Mouse (Mus musculus) right cerebral cortex, postnatal 4 days (tissue): ENCODE measurements around the gene Rcsd1.
A peak's percentile ranks its signal among the peaks of the same experiment; 100 is the strongest.

Experiments
- DNase-seq: peaks from one replicate; pipeline ENCODE4 v3.0.0-alpha.2; 2022

The Rcsd1 gene

DNA sequence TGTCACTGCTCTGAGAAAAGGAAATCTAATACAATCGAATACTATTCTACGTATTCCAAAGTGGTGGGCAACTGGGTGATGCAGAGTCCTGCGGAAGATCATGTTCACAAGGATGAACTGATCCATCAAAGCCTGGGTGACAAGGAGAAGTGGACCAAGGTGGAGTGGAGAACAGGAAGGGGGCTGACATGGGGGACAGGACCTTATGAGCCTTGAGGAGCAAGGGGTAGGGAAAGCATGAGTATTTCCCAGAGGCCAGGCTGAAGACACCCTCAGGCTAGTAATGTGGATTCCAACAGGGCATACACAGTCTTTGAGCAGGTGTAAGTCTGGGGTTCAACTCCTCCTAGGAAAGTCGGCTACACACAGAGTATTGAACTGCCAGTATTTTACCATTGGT is 6.9 kb upstream of the Rcsd1 start:
- no peak for DNase-seq

DNA sequence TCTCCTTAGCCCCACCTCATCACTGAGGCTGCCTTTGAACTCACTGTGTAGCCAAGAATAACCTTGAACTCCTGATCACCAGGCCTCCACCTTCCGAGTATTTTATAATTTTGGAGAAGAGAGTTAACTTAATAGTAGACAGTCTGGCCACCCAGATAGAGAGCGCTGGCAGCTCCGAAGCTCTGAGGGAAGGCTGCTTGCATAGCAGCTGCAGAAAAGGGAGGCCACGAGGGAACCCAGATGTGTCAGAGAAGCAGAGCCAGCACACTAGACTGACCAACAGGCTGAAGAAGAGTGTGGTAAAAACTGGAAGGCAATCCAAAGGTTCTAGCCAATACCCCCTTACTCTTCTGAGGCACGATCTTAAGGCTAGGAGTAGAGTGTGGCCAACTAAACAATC is 4.2 kb upstream of the Rcsd1 start:
- no peak for DNase-seq

DNA sequence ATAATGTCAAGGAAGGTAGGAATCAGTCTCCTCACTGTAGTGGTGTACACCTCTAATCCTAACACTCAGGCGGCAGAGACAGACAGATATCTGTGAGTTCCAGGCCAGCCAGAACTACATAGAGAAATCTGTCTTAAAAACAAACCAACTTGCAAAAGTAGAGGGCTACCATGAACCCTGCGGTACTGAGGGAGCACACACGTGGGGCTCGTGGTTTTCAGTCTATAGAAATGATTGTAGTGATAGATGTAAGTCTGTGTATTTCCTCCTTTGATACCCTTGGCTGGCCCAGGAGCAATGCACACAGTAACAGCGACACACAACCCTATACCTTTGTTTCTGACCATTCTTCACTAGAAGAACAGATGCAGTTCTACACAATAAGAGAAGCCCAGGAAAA is 2.4 kb upstream of the Rcsd1 start:
- DNase-seq: no peak

- no peak for DNase-seq
These were observed 724 bp downstream of the Rcsd1 start for GRCm38 (mm10) chr1:165708686-165709380.

DNA sequence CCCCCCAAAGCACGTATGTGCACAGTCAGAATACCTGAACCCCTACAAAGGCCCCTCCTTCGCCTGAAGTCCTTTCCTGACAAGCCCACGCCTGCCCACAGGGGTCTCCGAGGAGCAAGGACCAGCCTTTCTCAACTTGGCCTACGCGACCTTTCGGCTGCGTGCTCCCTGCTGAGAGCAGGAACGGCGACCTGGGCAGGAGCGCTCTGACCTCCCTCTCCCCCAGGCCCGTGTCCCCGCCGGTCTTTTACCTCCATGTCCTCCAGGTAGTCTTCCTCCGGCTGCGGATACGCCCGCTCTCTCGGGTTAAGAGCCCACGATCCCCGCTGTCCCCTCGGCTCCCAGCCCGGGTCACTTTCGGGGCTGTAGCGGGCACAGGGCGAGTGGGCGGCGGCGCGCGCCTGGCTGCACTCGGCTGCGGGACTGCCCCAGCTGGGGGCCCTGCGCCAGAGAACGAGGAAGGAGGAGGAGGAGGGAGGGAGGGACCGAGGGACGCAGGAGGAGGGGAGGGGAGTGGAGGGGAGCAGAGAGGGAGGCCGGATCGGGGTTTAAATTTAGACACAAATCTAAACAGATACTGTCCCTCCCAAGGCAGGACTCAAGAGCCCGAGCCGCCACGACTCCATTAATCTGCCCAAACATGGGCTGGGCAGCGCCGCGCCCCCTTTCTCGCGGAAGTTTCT is 1.8 kb downstream of the Rcsd1 start:
- DNase-seq: peak; percentile 21

DNA sequence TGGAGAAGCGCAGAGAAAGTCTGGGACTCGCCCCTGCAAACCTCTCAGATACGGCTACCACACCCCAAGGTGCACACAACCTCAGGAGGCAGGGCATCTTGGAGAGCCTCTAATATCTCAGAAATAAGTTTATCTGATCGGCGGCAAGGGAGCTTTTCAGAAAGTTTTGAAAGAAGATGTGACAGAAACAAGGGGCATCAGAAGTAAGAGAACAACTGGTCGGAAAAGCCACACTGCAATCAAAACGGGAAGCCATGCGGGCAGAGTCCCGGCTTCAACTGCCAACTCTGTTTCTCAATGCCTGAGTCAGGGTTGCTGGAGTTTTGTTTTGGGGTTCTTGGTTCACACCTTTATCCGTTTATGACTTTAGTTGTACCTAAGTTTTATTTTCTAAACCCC is 2.3 kb downstream of the Rcsd1 start:
- DNase-seq: no peak

GRCm38 (mm10) chr1:165706492-165706891 is 3.1 kb downstream of the Rcsd1 start:
- no peak for DNase-seq

- DNase-seq: no peak
These were observed 3.6 kb downstream of the Rcsd1 start for GRCm38 (mm10) chr1:165705868-165706348.

- no peak for DNase-seq
These were observed 4.2 kb downstream of the Rcsd1 start for GRCm38 (mm10) chr1:165705368-165705767.

GRCm38 (mm10) chr1:165704841-165705240 is 4.7 kb downstream of the Rcsd1 start:
- no peak for DNase-seq

DNA sequence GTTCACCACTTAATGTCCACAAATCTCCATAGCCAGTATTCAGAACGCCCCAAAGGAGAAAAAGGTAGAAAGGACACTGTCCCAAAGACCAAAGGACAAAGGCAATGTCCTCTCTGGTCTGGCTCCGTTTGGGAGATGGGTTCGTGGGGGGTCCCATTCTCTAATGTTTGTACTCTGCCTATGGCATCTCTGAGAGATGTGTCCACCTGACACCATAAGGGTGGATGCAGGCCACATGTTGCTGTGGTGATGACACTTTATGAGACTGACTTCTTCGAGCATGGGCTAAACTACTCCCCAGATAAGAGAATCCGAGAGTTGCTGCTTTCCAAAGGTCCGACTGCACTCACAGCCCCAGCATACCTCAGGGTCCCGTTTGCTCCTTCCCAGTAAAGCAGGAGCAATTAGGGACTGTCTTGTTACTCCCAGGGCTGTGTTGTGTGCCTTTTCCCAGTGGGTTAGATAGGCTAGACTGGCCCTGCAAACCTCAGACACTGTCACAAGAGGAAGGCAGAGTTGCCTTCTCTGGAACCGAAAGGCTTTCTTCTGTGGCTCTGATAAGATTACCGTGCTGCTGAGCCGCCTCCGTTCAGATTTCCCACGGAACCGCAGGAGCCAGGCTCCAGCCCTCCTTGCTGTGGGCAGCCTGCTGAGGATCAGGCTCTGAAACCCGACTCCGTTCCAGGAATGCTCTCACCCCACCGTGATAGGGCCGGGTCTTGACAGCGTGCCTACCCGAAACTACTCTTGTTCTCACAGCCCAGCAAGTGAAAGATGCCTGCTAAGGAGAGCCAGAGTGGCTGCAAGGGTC is 7.1 kb downstream of the Rcsd1 start:
- peak; percentile 16 for DNase-seq

DNA sequence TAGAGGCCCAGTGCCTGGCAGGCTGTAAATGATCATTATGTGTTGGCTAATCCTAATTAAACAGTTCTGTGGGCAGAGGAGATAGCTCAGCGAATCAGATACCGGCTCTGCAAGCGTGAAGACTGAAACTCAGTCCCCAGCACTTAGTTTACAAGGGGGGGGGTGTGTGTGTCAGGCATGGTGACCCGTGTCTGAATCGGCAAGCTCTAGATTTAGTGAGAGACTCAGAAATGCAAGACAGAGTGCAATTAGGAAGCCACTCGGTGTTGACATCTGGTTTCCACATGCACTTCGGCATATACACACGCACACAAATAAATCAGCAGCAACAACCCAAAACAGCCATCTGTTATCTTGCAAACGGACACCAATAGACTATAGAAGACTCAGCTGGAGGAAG is 8.0 kb downstream of the Rcsd1 start:
- DNase-seq: no peak

DNA sequence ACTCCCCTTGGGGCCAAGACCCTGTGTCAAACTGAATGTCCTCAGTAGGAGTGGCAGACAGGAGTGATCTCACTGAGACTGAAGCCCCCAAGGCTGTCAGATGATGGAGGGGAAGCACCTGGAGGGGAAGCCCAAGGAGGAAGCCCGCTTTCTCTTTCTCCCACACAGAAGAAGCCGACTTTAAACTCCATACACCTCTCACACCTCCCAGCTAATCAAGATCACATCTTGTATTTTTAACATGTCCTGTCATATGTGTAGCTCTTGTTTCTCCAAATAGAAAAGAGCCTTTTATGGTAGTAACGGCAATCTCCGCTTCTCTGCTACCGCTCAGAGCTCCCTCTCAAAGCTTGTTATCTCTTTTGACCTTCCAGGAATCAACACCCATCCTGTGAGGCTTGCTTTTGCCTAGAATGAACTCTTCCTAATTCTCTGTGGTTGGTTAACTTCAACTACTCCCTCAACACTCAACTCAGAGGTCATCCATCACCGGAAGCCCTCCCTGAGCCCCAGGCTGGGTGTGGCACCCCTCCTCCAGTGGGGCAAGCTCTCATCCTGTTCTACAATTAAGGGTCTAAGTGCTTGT is 8.5 kb downstream of the Rcsd1 start:
- no peak for DNase-seq

GRCm38 (mm10) chr1:165700376-165700815 is 9.2 kb downstream of the Rcsd1 start:
- no peak for DNase-seq

DNA sequence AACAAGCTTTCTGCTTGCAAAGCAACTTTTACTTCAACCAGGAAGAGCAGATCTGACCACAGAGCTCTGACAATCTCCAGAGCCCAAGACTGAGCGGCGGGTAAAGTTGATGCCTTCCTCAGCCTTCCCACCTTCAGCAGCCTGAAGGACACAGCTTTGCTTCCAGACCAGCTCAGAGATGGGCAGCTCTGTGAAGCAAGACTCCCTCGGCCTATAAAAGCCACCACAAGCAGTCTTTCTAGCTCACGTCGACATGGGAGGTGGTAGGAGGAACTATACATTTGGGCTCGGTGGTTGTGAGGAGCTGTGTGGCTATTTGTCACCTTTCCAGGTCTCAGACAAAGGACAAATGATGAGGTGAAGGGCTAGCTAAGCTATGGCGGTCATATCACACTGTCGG is 11.9 kb downstream of the Rcsd1 start:
- no peak for DNase-seq

DNA sequence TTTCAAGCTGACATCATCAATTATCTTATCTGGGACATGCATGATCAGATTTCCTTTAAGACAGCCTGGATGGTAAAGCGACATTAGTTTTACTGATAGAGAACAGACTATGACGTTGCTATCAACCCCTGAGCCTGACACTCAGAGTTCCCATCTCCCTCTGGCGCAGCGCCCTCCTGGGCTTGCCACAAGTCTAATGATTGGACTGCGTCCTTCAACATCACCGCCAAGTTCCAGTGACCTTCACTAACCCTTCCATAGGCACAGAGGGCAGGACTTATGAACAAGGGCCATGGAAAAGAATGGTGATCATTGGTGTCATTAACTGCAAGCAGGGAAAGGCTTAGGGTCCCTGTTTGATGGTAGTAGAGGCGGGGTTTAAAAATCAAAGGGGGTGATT is 12.7 kb downstream of the Rcsd1 start:
- no peak for DNase-seq

- no peak for DNase-seq
These were observed 13.5 kb downstream of the Rcsd1 start for GRCm38 (mm10) chr1:165696040-165696439.

- DNase-seq: no peak
These were observed 14.1 kb downstream of the Rcsd1 start for GRCm38 (mm10) chr1:165695392-165696014.

DNA sequence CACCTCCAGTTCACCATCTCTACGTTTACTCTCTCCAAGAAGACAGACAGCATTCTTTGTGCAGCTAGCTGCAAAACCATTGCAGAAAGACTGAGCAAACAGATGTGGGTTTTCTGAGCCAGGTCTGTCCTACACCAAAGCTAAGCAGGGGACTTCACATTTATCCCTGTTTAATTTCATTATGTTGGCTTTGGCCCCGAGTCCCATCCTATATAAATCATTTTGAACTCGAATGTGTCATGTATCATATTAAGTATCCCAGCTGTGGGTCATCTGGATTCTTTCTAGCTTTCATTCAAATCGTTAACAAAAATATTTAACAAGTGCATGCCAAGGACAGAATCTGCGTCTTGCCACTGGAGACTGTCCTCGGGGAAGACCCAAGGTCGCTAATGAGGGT is 15.7 kb downstream of the Rcsd1 start:
- no peak for DNase-seq

- no peak for DNase-seq
These were observed 18.0 kb downstream of the Rcsd1 start for GRCm38 (mm10) chr1:165691516-165691915.

DNA sequence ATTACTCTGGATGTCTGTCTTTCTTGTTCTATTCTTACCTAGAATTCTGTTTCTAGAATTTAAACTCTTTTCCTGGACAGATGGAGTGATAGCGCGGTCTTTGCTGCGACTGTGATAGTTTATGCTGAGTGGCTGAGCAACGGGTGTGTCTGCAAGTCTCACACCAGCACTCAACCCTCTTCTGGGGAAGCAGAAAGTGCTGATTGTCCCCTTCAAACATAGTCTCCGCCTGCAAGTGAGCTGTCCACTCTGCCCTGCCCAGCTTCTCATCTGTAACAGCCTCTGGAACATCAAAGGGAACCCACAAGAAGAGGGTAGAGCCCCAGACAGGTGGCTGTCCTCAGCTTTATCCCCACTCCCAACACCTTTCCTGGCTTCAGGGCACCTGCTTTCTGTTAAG is 19.7 kb downstream of the Rcsd1 start:
- DNase-seq: no peak

DNA sequence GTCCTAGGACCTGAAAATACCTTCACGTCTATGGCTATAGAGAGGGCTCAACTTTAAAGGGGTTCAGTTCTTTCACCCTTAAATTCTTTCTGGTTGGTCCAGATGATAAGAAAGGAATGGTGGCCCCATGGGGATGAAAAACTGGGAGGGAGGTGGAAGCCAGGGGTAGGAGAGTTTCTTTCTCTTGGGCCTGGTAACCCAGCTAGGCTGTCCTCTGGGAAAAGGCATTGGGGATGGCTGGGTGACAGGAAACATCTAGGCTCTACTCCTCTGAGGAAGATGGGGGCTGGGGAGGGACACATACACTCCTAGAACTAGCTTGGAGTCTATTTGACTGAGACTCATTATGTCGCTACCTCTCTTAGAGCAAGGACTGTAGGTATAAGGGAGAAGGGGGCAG is 21.7 kb downstream of the Rcsd1 start:
- DNase-seq: no peak

DNA sequence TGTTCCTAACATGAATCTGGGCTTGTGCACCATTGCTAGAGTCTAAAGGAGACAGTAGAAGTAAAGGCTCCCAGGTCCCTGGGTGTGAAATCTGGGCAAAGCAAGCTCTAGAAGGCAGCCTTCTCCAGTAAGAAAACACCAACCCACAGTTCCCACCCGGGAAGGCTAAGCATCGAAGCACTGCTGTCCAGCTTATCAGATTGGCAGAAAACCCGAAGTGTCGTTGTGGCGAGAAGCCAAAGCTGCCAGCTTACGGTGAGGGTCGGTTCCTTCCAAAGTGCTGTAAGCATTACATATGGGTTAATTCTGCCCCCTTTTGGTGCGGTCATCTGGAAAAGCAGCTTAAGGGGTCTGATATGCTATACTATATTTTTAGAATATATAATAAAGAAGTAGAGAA is 22.6 kb downstream of the Rcsd1 start:
- no peak for DNase-seq
